Mouse (Mus musculus): ENCODE measurements at regions not wholly inside any gene's neighbourhood (a gene's known extent, or its start where the extent isn't known, plus 50 kb on each side); places are given as distances from the start of the nearest gene placed in this dataset.

- no peaks in the 10 kb centered on the region for H3K9me3 ChIP-seq
- no peak overlapping the region for H3K9ac ChIP-seq
- H3K4me1 ChIP-seq (replicated peaks), result peaks cover 21% of the 10 kb centered on the region
- WGBS, result 46% methylated on average over 7 of the region's 7 CpGs
- peak; percentile 24; the same call in 1 of the 2 replicates for ATAC-seq (ENCODE audit: low FRiP score, low read depth)
- H3K4me3 ChIP-seq, result no peak overlapping the region
- no peak overlapping the region for H3K4me2 ChIP-seq
- H3K36me3 ChIP-seq, result no peaks in the 10 kb centered on the region
- no peaks in the 10 kb centered on the region for H3K27me3 ChIP-seq
- H3K27ac ChIP-seq (replicated peaks), result peak overlapping the region; percentile 75; the same call in 1 of the 2 replicates
Observed at GRCm38 (mm10) chr4:53317453-53317824, 122.8 kb upstream of the Slc44a1 start.

DNA sequence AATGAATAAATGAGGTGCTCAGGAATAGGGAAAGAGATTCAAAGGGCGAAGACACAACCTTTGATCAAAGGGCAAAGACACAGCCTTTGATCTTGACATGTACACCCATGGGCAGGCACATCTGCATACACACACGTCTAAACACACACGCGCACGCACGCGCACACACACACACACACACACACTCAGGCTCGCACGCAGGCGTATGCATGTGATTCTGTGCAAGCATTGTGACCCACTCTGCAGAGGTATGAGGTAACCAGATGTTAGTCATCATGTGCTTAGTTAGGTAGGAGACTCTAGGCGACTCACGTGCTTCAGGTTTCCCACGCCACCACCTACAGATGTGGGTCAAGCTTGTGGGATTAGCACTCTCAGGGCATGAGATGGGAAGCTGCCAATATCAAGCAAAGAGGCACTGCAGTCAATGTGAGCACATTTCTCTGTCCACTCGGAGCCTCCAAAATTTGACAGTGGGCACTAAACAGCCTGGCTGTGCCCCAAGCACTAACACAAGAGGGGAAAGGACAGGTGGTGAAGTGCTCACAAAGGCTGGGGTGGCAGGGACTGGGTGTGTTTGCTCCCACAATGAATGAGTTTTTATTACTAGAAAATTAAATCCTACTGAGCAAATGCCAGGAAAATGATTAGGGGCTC lies 123.3 kb upstream of the Slc44a1 start:
- H3K36me3 ChIP-seq, result no peaks in the 10 kb centered on the region
- H3K27ac ChIP-seq (replicated peaks), result peak overlapping the region; percentile 75; the same call in 1 of the 2 replicates
- H3K9me3 ChIP-seq, result no peaks in the 10 kb centered on the region
- no peak overlapping the region for H3K4me2 ChIP-seq
- H3K4me3 ChIP-seq, result no peak overlapping the region
- H3K27me3 ChIP-seq, result no peaks in the 10 kb centered on the region
- WGBS, result 86% methylated on average over 14 of the region's 14 CpGs
- no peak overlapping the region for H3K9ac ChIP-seq
- H3K4me1 ChIP-seq (replicated peaks), result peaks cover 21% of the 10 kb centered on the region
- ATAC-seq (ENCODE audit: low FRiP score, low read depth), result peak; percentile 27; the same call in 1 of the 2 replicates

DNA sequence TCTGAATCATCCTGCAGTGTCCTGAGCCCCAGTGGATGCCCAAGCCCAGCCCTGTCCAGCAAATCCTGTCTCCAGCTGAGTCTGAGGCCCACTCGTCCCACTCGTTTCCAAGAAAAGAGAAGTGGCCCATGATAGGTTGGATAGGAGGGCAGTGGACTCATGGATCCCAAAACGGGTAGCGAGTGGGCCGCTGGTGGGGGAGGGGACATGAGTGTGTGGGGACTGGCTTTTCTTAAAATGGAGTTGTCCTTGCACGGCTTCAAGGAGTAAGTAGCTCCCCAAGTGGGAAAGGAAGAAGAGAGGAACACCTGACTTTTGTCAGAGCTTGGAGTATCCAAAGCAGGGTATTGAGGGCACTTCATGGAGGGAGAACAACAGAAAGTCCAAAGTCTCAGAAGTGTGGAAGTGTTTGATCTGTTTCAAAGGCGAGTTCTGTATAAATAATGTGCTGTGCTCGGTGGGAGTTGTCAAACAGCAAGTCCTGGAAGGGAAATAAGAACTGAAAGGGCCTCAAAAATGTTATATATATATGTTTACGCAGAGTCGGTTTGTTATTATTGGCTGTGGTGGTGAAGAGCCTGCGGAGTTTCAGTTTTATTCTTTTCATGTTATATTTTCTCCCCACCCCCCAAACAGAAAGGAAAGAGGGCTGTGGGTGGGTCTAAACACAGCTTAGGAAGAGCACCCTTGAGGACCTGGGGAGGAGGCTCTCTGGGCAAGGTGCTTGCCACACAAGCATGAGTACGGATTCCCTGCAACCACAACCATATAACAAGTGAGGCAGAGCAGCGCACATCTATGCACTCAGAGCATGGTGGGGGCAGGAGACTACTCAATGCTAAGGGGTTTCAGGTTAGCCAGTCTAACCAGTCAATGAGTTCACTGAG lies 124.1 kb upstream of the Slc44a1 start:
- WGBS, result 78% methylated on average over 13 of the region's 13 CpGs
- Histone ChIP-seq H3K9ac (no peak overlapping the region), H3K4me3 (no peak overlapping the region), H3K4me2 (no peak overlapping the region), H3K27me3 (no peaks in the 10 kb centered on the region), H3K9me3 (no peaks in the 10 kb centered on the region), H3K4me1 (replicated peaks) (peaks cover 21% of the 10 kb centered on the region), H3K27ac (replicated peaks) (peak overlapping the region; percentile 75), H3K36me3 (no peaks in the 10 kb centered on the region)
- no peak for ATAC-seq (ENCODE audit: low FRiP score, low read depth)

DNA sequence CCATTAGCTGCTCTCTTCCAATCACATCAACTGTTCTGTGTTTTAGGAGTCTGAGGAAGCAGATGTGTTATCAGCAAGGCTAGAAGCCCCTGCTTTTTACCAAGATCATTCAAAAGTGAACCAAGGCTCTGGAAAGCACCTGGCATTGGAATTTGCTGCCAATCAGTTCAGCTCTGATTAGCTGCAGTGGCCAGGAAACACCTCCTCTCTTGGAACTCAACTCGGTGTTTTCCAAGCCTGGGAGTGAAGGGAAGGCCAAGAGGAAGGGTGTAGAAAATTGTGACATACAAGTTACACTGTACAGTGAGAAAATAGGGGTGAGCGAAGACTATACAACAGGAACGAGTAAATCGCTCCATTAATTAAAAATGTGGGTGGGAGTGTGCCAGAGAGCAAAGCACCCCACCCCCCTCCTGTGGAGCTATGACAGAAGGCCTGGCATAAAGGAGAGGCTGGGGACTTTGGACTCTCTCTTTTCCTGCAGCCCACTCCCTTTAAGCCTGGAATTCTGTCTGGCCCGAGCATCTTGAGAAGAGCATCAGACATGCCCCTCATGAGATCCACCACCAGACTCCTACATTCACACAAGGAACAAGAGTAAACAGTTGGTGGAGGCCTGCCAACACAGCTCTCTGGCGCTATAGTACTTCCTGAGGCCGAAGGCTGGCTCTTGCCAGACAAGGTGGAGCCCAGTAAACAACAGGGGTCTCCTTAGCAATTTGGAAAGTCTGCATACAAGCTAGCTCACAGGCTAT lies 124.9 kb upstream of the Slc44a1 start:
- ATAC-seq (ENCODE audit: low FRiP score, low read depth), result peak; percentile 77
- peak overlapping the region; percentile 75 for H3K27ac ChIP-seq (replicated peaks)
- no peaks in the 10 kb centered on the region for H3K36me3 ChIP-seq
- no peaks in the 10 kb centered on the region for H3K9me3 ChIP-seq
- no peaks in the 10 kb centered on the region for H3K27me3 ChIP-seq
- H3K4me1 ChIP-seq (replicated peaks), result peaks cover 21% of the 10 kb centered on the region
- H3K4me2 ChIP-seq, result no peak overlapping the region
- H3K4me3 ChIP-seq, result no peak overlapping the region
- 61% methylated on average over 7 of the region's 7 CpGs for WGBS
- H3K9ac ChIP-seq, result no peak overlapping the region

DNA sequence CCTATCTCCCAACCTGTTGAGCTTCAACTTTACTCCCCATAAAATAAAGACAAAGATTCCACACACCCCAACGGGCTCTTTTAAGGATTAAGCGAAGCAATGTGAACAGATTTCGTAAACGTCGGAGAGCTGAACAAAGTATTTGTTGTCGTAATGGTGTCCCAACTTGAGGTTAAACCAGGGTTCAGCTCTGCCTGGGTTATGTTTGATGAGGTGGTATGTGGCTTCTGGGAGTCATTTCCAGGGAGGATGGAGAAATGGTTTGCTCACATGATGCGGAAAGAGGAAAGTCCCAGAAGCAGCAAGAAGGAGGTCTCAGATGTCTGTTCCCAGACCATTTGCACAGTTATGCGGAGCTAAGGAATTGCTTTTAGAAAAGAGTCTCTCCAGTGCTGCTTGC lies 126.1 kb upstream of the Slc44a1 start:
- H3K4me1 ChIP-seq (replicated peaks), result peaks cover 21% of the 10 kb centered on the region
- no peak overlapping the region for H3K4me3 ChIP-seq
- WGBS, result 94% methylated on average over 8 of the region's 8 CpGs
- no peaks in the 10 kb centered on the region for H3K27me3 ChIP-seq
- H3K9me3 ChIP-seq, result no peaks in the 10 kb centered on the region
- H3K4me2 ChIP-seq, result no peak overlapping the region
- no peak overlapping the region for H3K27ac ChIP-seq (replicated peaks)
- no peak overlapping the region for H3K9ac ChIP-seq
- no peak for ATAC-seq (ENCODE audit: low FRiP score, low read depth)
- H3K36me3 ChIP-seq, result no peaks in the 10 kb centered on the region

- H3K4me2 ChIP-seq, result no peak overlapping the region
- no peak overlapping the region for H3K9ac ChIP-seq
- no peak for ATAC-seq (ENCODE audit: low FRiP score, low read depth)
- H3K9me3 ChIP-seq, result no peaks in the 10 kb centered on the region
- 87% methylated on average over 4 of the region's 4 CpGs for WGBS
- H3K27me3 ChIP-seq, result no peaks in the 10 kb centered on the region
- H3K27ac ChIP-seq (replicated peaks), result no peak overlapping the region
- no peak overlapping the region for H3K4me3 ChIP-seq
- H3K4me1 ChIP-seq (replicated peaks), result no peaks in the 10 kb centered on the region
- H3K36me3 ChIP-seq, result no peaks in the 10 kb centered on the region
Observed at GRCm38 (mm10) chr4:53307121-53307520, 133.1 kb upstream of the Slc44a1 start.

DNA sequence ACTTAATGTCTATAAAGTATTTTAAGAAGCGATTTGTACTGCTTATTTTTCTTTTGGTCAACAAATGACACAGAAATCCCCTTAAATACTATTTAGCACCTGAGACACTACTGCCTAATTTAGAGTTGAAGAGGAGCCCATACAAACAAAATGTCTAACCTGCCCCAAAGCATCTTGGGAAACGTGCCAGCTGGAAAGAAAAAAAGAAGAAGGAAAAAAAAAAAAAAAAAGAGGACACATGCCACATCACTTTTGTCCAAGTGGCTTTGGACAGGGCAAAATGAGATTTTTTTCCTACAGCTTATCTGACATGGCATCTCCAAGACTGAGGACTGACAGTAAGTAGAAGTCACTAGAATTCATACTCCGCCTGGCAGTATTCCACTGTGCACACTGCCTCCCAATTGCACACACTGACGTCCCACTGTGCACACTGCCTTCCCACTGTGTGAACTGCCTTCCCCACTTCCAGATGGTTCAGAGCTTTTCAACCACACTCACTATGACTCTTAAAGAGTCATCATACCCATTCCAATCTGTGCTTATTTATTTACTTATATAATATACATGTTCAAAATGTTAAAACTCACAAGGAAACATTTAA lies 135.3 kb upstream of the Slc44a1 start:
- Histone ChIP-seq H3K27me3 (no peaks in the 10 kb centered on the region), H3K4me2 (no peak overlapping the region), H3K9me3 (no peaks in the 10 kb centered on the region), H3K4me3 (no peak overlapping the region), H3K9ac (no peak overlapping the region), H3K36me3 (no peaks in the 10 kb centered on the region), H3K4me1 (replicated peaks) (no peaks in the 10 kb centered on the region), H3K27ac (replicated peaks) (no peak overlapping the region)
- WGBS, result 81% methylated on average over 4 of the region's 4 CpGs
- ATAC-seq (ENCODE audit: low FRiP score, low read depth), result no peak

DNA sequence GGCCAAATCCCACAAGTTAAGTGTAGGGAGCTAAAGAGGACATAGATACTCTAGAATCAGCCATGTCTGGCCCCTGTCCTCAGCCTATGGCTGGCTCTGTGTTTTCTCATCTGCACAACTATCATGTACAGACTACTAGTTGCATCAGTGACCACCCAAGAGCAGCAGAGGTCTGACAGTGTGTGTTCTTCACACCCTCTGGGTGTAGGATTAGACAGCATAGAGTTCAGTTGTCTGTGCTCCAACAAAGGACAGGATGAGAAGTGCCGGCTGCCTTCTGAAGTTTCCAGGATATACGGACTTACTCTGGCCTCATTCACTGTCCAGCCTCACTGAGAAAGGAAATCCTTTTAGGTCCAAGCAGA lies 135.9 kb upstream of the Slc44a1 start:
- Histone ChIP-seq H3K4me1 (replicated peaks) (no peaks in the 10 kb centered on the region), H3K9me3 (no peaks in the 10 kb centered on the region), H3K36me3 (no peaks in the 10 kb centered on the region), H3K9ac (no peak overlapping the region), H3K27me3 (no peaks in the 10 kb centered on the region), H3K4me3 (no peak overlapping the region), H3K27ac (replicated peaks) (no peak overlapping the region), H3K4me2 (no peak overlapping the region)
- ATAC-seq (ENCODE audit: low FRiP score, low read depth), result no peak
- WGBS, result 67% methylated on average over 2 of the region's 2 CpGs

DNA sequence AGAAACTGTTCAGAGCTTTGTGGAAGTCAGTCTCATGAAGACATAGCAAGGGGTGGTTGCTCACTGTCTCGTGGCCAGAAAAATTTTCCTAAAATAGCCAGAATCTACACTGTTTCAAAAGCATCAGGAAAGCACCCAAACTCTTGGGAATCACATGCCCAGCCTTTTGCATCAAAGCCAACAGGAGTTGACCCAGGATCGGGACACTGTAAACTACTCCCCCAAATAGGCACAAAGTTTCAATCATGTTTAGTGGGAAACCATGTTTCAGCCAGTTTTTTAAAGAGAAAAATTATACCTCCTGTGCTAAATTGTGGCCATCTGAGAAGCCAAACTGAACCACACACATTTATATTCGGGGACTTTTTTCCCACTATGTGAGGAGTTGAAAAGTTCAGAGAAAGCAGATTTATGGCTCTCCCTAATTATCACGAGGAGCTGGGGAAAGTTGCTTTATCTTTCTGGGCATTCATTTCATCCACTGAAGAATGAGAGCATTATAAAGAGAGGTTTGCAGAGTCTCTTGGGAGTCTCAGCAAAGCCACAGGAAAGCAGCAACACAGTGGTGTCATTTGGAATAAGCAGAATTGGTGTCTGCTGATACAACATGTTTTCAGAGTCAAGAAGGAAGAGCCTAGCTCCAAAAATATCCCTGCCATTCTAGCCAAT lies 136.5 kb upstream of the Slc44a1 start:
- Histone ChIP-seq H3K27ac (replicated peaks) (no peak overlapping the region), H3K4me2 (no peak overlapping the region), H3K36me3 (no peaks in the 10 kb centered on the region), H3K9ac (no peak overlapping the region), H3K4me1 (replicated peaks) (no peaks in the 10 kb centered on the region), H3K9me3 (no peaks in the 10 kb centered on the region), H3K27me3 (no peaks in the 10 kb centered on the region), H3K4me3 (no peak overlapping the region)
- no peak for ATAC-seq (ENCODE audit: low FRiP score, low read depth)
- WGBS, result 62% methylated on average over 4 of the region's 4 CpGs

DNA sequence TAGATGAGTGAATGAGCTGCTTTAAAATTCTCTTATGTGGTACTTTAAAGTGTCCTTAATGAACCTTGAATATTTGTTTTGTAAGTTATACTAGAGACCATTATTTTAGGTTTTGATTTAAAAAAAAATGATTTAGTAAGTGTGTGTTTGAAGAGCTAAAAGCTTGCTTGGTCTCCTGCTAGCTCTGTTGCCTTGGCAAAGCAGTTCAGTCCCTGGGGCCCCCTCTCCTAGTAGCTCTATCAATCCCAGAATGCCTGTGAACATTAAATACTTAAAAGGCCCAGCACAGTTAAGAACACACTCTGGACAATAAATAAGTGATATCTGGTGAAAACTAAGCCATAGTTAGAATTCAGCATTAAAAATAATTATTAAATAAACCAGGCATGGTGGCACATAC lies 138.3 kb upstream of the Abca1 start:
- Histone ChIP-seq H3K27ac (replicated peaks) (no peak overlapping the region), H3K4me3 (no peak overlapping the region), H3K27me3 (no peaks in the 10 kb centered on the region), H3K4me2 (no peak overlapping the region), H3K36me3 (no peaks in the 10 kb centered on the region), H3K9ac (no peak overlapping the region), H3K4me1 (replicated peaks) (no peaks in the 10 kb centered on the region), H3K9me3 (no peaks in the 10 kb centered on the region)
- ATAC-seq (ENCODE audit: low FRiP score, low read depth), result no peak

GRCm38 (mm10) chr4:53292606-53293005 lies 132.9 kb upstream of the Abca1 start:
- no peak for ATAC-seq (ENCODE audit: low FRiP score, low read depth)
- no peak overlapping the region for H3K4me2 ChIP-seq
- no peaks in the 10 kb centered on the region for H3K9me3 ChIP-seq
- no peaks in the 10 kb centered on the region for H3K27me3 ChIP-seq
- no peaks in the 10 kb centered on the region for H3K4me1 ChIP-seq (replicated peaks)
- WGBS, result 94% methylated on average over 3 of the region's 3 CpGs
- no peak overlapping the region for H3K4me3 ChIP-seq
- H3K27ac ChIP-seq (replicated peaks), result no peak overlapping the region
- no peaks in the 10 kb centered on the region for H3K36me3 ChIP-seq
- no peak overlapping the region for H3K9ac ChIP-seq

All from hindbrain, embryonic 15.5 days (tissue).